Mouse (Mus musculus) kidney, adult 9 months (tissue): Measurements from ENCODE around the gene Olfr370.
A peak's percentile ranks its signal among the peaks of the same experiment; 100 is the strongest.

ENCODE experiments used
- DNase-seq: peaks from one replicate; pipeline ENCODE4 v3.0.0; 2022

The Olfr370 gene

GRCm38 (mm10) chr8:83575561-83576515, 40.3 kb downstream of the Olfr370 start:
- peak; percentile 20 for DNase-seq

GRCm38 (mm10) chr8:83576516-83576895, 40.9 kb downstream of the Olfr370 start:
- DNase-seq = peak; percentile 17

GRCm38 (mm10) chr8:83576921-83577320, 41.3 kb downstream of the Olfr370 start:
- DNase-seq = no peak

- peak; percentile 25 for DNase-seq
Measured at GRCm38 (mm10) chr8:83577384-83577791, 41.8 kb downstream of the Olfr370 start.

- DNase-seq = peak; percentile 4
Measured at GRCm38 (mm10) chr8:83578131-83579055, 42.8 kb downstream of the Olfr370 start.

GRCm38 (mm10) chr8:83579676-83580075, 44.1 kb downstream of the Olfr370 start:
- DNase-seq = peak; percentile 0

GRCm38 (mm10) chr8:83580826-83581225, 45.2 kb downstream of the Olfr370 start:
- DNase-seq = peak; percentile 16

GRCm38 (mm10) chr8:83582226-83582625, 46.6 kb downstream of the Olfr370 start:
- no peak for DNase-seq

- DNase-seq = no peak
Measured at GRCm38 (mm10) chr8:83583236-83583635, 47.7 kb downstream of the Olfr370 start.

- DNase-seq = no peak
Measured at GRCm38 (mm10) chr8:83584771-83585170, 49.2 kb downstream of the Olfr370 start.

GRCm38 (mm10) chr8:83585333-83585732, 49.8 kb downstream of the Olfr370 start:
- peak; percentile 47 for DNase-seq

- no peak for DNase-seq
Measured at GRCm38 (mm10) chr8:83587644-83588043, 52.1 kb downstream of the Olfr370 start.

GRCm38 (mm10) chr8:83588886-83589285, 53.3 kb downstream of the Olfr370 start:
- DNase-seq = no peak

- DNase-seq = no peak
Measured at GRCm38 (mm10) chr8:83590488-83591023, 55.0 kb downstream of the Olfr370 start.

- no peak for DNase-seq
Measured at GRCm38 (mm10) chr8:83592682-83593081, 57.1 kb downstream of the Olfr370 start.

GRCm38 (mm10) chr8:83593325-83594166, 58.0 kb downstream of the Olfr370 start:
- DNase-seq = no peak

GRCm38 (mm10) chr8:83594167-83595049, 58.8 kb downstream of the Olfr370 start:
- peak; percentile 97 for DNase-seq
